Mouse (Mus musculus) hindbrain, embryonic 15.5 days (tissue): ENCODE measurements at regions not wholly inside any gene's neighbourhood (a gene's known extent, or its start where the extent isn't known, plus 50 kb on each side); places are given as distances from the start of the nearest gene placed in this dataset.
A peak's percentile ranks its signal among the peaks of the same experiment; 100 is the strongest.

Source experiments
- ATAC-seq: fragments of 200-750 bp; cut with Nextera tagmentation; 2 replicates; pipeline ENCODE4 v1.8.0; 2017; ENCODE audit warnings: low read depth, moderate number of reproducible peaks, moderate TSS enrichment; ENCODE audit not compliant: low FRiP score
- H3K27ac ChIP-seq: fragments of 300-500 bp; sonication (generic); replicated peaks from 2 replicates; pipeline ENCODE4 v1.5.1; 2015; ENCODE audit warnings: mild to moderate bottlenecking, inconsistent platforms
- H3K27me3 ChIP-seq: fragments of 300-500 bp; sonication (generic); 2 replicates; pipeline ENCODE4 v1.6.1; 2015; ENCODE audit warnings: control low read depth, inconsistent platforms
- H3K36me3 ChIP-seq: fragments of 300-500 bp; sonication (generic); 2 replicates; pipeline ENCODE4 v1.6.1; 2015; ENCODE audit warnings: control low read depth, inconsistent platforms
- H3K4me1 ChIP-seq: fragments of 300-500 bp; sonication (generic); replicated peaks from 2 replicates; pipeline ENCODE4 v1.6.1; 2015; ENCODE audit warnings: control low read depth, inconsistent platforms
- H3K4me2 ChIP-seq: fragments of 300-500 bp; sonication (generic); 2 replicates; pipeline ENCODE4 v1.6.1; 2015; ENCODE audit warnings: moderate library complexity, mild to moderate bottlenecking, inconsistent platforms
- H3K4me3 ChIP-seq: fragments of 300-500 bp; sonication (generic); 2 replicates; pipeline ENCODE4 v1.5.1; 2015; ENCODE audit warnings: mild to moderate bottlenecking, inconsistent platforms
- H3K9ac ChIP-seq: fragments of 300-500 bp; sonication (generic); 2 replicates; pipeline ENCODE4 v1.6.1; 2015; ENCODE audit warnings: inconsistent platforms
- H3K9me3 ChIP-seq: fragments of 300-500 bp; sonication (generic); 2 replicates; pipeline ENCODE4 v1.6.1; 2016; ENCODE audit warnings: control low read depth, inconsistent platforms
- WGBS: fragments of 180-500 bp; shearing (Covaris S2); methylation state at CpG from one replicate; pipeline ENCODE4 v1.1.7; 2015; 5-methylcytosine and 5-hydroxymethylcytosine counted together

GRCm38 (mm10) chr2:56576588-56576987 is 547.2 kb downstream of the Nr4a2 start:
- H3K9ac ChIP-seq, result no peak overlapping the region
- no peak overlapping the region for H3K4me2 ChIP-seq
- no peaks in the 10 kb centered on the region for H3K27me3 ChIP-seq
- H3K4me3 ChIP-seq, result no peak overlapping the region
- no peaks in the 10 kb centered on the region for H3K36me3 ChIP-seq
- H3K4me1 ChIP-seq, result 0 out of 2 replicates have a peak, but pooled peaks cover 3% of the 10 kb centered on the region
- H3K9me3 ChIP-seq, result no peaks in the 10 kb centered on the region
- WGBS, result 39% methylated on average over 3 of the region's 3 CpGs
- H3K27ac ChIP-seq, result no peak overlapping the region
- no peak for ATAC-seq

GRCm38 (mm10) chr2:56572757-56573156 is 551.0 kb downstream of the Nr4a2 start:
- no peak overlapping the region for H3K4me3 ChIP-seq
- H3K36me3 ChIP-seq, result no peaks in the 10 kb centered on the region
- H3K27ac ChIP-seq, result no peak overlapping the region
- H3K9ac ChIP-seq, result no peak overlapping the region
- no peak overlapping the region for H3K4me2 ChIP-seq
- no peak for ATAC-seq
- H3K27me3 ChIP-seq, result no peaks in the 10 kb centered on the region
- no peaks in the 10 kb centered on the region for H3K9me3 ChIP-seq
- 51% methylated on average over 2 of the region's 2 CpGs for WGBS
- H3K4me1 ChIP-seq, result 0 out of 2 replicates have a peak, but pooled peaks cover 3% of the 10 kb centered on the region

GRCm38 (mm10) chr2:56561321-56561720 is 562.5 kb downstream of the Nr4a2 start:
- Histone ChIP-seq H3K4me3 (no peak overlapping the region), H3K4me2 (no peak overlapping the region), H3K4me1 (no peaks in the 10 kb centered on the region), H3K36me3 (no peaks in the 10 kb centered on the region), H3K9ac (no peak overlapping the region), H3K27ac (no peak overlapping the region), H3K27me3 (no peaks in the 10 kb centered on the region), H3K9me3 (no peaks in the 10 kb centered on the region)
- 68% methylated on average over 2 of the region's 2 CpGs for WGBS
- ATAC-seq, result no peak

- Histone ChIP-seq H3K4me3 (no peak overlapping the region), H3K4me1 (no peaks in the 10 kb centered on the region), H3K9ac (no peak overlapping the region), H3K27ac (no peak overlapping the region), H3K36me3 (no peaks in the 10 kb centered on the region), H3K27me3 (no peaks in the 10 kb centered on the region), H3K9me3 (no peaks in the 10 kb centered on the region), H3K4me2 (no peak overlapping the region)
- ATAC-seq, result no peak
- 50% methylated on average over 7 of the region's 7 CpGs for WGBS
Measured at GRCm38 (mm10) chr2:56552197-56552964, 571.4 kb downstream of the Nr4a2 start.

GRCm38 (mm10) chr2:56550163-56550562 is 573.6 kb downstream of the Nr4a2 start:
- 85% methylated on average over 2 of the region's 2 CpGs for WGBS
- no peak for ATAC-seq
- Histone ChIP-seq H3K9me3 (no peaks in the 10 kb centered on the region), H3K36me3 (no peaks in the 10 kb centered on the region), H3K4me2 (no peak overlapping the region), H3K4me1 (no peaks in the 10 kb centered on the region), H3K4me3 (no peak overlapping the region), H3K27ac (no peak overlapping the region), H3K27me3 (no peaks in the 10 kb centered on the region), H3K9ac (no peak overlapping the region)

- Histone ChIP-seq H3K27ac (no peak overlapping the region), H3K9me3 (no peaks in the 10 kb centered on the region), H3K4me3 (no peak overlapping the region), H3K27me3 (no peaks in the 10 kb centered on the region), H3K4me2 (no peak overlapping the region), H3K9ac (no peak overlapping the region), H3K36me3 (no peaks in the 10 kb centered on the region), H3K4me1 (no peaks in the 10 kb centered on the region; the same call in 1 of the 2 replicates)
- WGBS, result 54% methylated on average over 2 of the region's 2 CpGs
- ATAC-seq, result no peak
Measured at GRCm38 (mm10) chr2:56540714-56541113, 583.1 kb downstream of the Nr4a2 start.

- 51% methylated on average over 8 of the region's 8 CpGs for WGBS
- Histone ChIP-seq H3K36me3 (no peaks in the 10 kb centered on the region), H3K9ac (no peak overlapping the region), H3K27ac (no peak overlapping the region), H3K4me3 (no peak overlapping the region), H3K4me1 (no peaks in the 10 kb centered on the region; the same call in 1 of the 2 replicates), H3K9me3 (no peaks in the 10 kb centered on the region), H3K4me2 (0 out of 2 replicates have a peak overlapping the region, but pooled peaks have one; percentile 24), H3K27me3 (no peaks in the 10 kb centered on the region)
- no peak for ATAC-seq
Measured at GRCm38 (mm10) chr2:56539828-56540227, 584.0 kb downstream of the Nr4a2 start.

GRCm38 (mm10) chr2:56519428-56519827 is 604.4 kb downstream of the Nr4a2 start:
- H3K4me3 ChIP-seq, result no peak overlapping the region
- H3K4me1 ChIP-seq, result no peaks in the 10 kb centered on the region
- WGBS, result 43% methylated on average over 7 of the region's 7 CpGs
- ATAC-seq, result 0 out of 2 replicates have a peak, but pooled peaks have one; percentile 42
- H3K27me3 ChIP-seq, result no peaks in the 10 kb centered on the region
- H3K9me3 ChIP-seq, result no peaks in the 10 kb centered on the region
- no peak overlapping the region for H3K27ac ChIP-seq
- no peak overlapping the region for H3K4me2 ChIP-seq
- no peaks in the 10 kb centered on the region for H3K36me3 ChIP-seq
- H3K9ac ChIP-seq, result no peak overlapping the region
